Mouse (Mus musculus): ENCODE measurements around the gene Taf13.

DNA sequence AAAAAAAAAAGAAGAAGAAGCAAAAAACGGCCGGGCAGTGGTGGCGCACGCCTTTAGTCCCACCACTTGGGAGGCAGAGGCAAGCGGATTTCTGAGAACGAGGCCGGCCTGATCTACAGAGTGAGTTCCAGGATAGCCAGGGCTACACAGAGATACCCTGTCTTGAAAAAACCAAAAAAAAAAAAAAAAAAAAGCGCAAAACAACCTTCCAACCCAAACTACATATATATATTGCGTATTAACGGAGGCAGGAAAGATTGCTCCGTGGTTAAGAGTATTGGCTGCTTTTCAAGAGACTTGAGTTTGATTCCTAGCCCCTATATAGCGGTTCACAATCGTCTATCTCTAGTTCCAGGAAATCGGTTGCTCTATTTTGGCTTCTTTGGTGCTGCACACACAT, 685 bp upstream of the Taf13 start:
- TF ChIP-seq CHD2 (IDR thresholded peaks at IDR 0.05; ENCODE audit: low read depth, low read length) (no peak), ZNF384 (IDR thresholded peaks at IDR 0.05; ENCODE audit: low read depth, low read length) (no peak), HCFC1 (IDR thresholded peaks at IDR 0.05; ENCODE audit: borderline replicate concordance, insufficient read depth, low read length) (no peak)
